Mouse (Mus musculus): ENCODE data around the gene Pde4d.

Gene Pde4d

GRCm38 (mm10) chr13:109914846-109915245, 1465.1 kb downstream of the Pde4d start:
- no peak for DNase-seq

GRCm38 (mm10) chr13:109915501-109915900, 1465.8 kb downstream of the Pde4d start:
- no peak for DNase-seq

- no peak for DNase-seq
Measured at GRCm38 (mm10) chr13:109915964-109916363, 1466.2 kb downstream of the Pde4d start.

GRCm38 (mm10) chr13:109917551-109917950, 1467.8 kb downstream of the Pde4d start:
- no peak for DNase-seq

GRCm38 (mm10) chr13:109918631-109919030, 1468.9 kb downstream of the Pde4d start:
- DNase-seq = no peak

- DNase-seq = no peak
Measured at GRCm38 (mm10) chr13:109920256-109920655, 1470.5 kb downstream of the Pde4d start.

DNA sequence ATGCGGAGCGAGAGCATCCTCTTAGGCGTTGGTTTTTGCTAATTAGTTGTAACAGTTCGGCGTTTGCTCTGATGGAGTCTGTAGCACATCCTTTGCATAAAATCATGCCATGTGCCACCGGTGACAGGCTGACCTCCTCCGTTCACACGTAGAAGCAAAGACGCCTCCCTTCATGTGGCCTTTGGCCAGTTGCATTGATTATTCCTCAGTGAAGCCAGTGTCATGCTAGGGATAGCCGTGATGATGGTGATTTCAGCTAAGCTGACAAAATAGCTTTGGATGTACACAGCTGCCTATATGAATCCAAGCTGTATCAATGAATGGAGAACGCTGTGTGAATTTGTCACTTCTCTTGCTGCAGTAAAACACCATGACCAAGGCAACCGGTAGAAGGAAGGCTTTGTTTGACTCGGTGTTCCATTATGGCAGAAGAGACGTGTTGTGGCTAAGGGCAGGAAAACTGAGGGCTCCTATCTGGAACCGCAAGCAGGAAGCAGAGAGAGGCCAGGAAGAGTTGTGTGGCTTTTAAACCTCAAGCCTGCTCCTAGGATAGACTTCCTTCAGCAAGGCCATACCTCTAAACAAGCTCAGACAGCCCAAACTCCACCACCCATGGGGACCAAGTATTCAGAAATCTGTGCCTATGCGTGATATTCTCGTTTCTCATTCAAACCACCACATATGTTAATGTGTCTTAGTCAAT, 1471.7 kb downstream of the Pde4d start:
- no peak for DNase-seq

GRCm38 (mm10) chr13:109922228-109922627, 1472.5 kb downstream of the Pde4d start:
- peak; percentile 66 to 75 for DNase-seq

GRCm38 (mm10) chr13:109922782-109923181, 1473.0 kb downstream of the Pde4d start:
- no peak for DNase-seq

- no peak for DNase-seq
Measured at GRCm38 (mm10) chr13:109924771-109925170, 1475.0 kb downstream of the Pde4d start.

GRCm38 (mm10) chr13:109926277-109926920, 1476.7 kb downstream of the Pde4d start:
- peak; percentile 23 to 29 for DNase-seq

GRCm38 (mm10) chr13:109927782-109928181, 1478.0 kb downstream of the Pde4d start:
- DNase-seq = no peak

DNA sequence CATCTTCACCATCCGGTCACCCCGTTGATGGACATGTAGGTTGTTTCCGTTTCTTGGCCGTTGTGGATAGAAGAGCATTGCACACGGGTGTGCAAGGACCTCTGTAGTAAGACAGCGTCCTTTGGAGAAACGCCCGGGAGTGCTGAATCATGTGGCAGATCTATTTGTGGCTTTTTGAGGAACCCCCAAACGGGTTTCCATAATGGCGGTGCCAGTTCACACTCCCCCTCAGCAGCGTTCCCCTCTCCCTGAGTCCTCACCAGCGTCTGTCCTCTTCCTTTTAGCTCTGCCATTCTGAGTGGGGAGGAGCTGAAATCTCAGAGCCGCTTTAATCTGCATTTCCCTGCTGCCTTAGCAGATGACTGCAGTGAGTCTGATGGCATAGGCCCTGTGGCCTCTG, 1482.9 kb downstream of the Pde4d start:
- DNase-seq = no peak

- DNase-seq = no peak
Measured at GRCm38 (mm10) chr13:109933554-109933953, 1483.8 kb downstream of the Pde4d start.

DNA sequence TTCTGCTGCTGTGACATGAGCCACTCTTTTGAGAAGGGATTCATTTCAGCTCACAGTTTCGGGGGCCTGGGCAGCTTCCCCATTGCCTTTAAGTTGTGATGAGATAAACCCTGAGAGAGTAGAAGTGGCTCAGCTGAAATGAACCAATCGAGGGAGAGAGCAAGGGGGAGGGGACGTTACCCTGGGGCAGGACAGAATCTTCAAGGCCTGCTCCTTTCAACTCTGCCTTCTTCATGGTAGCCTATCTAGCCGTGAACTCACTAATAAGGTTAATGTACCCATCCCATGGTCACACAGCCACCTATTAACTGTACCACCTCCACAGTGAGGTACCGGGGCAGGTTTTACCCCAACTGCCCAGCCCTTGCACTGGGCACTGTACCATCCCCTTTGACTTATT, 1487.1 kb downstream of the Pde4d start:
- DNase-seq = no peak

GRCm38 (mm10) chr13:109944822-109945551, 1495.2 kb downstream of the Pde4d start:
- DNase-seq = no peak

GRCm38 (mm10) chr13:109951466-109951865, 1501.7 kb downstream of the Pde4d start:
- no peak for DNase-seq

DNA sequence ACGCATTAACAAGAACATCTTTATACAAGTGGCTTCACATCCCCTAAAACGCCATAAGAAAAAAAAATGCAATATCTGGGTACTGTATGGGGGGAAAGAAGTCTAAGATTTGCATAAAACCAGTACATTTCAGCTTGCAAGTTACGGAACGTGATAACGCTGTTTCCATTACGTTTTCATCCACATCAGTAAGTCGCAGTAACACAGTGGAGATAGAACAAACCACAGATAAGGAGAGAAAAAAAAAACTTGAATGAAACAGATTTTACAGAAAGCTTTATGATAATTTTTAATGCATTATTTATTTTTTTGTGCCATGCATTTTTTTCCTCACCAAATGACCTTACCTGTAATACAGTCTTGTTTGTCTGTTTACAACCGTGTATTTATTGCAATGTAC, 1504.4 kb downstream of the Pde4d start:
- DNase-seq = no peak

GRCm38 (mm10) chr13:109957953-109958352, 1508.2 kb downstream of the Pde4d start:
- DNase-seq = no peak

DNA sequence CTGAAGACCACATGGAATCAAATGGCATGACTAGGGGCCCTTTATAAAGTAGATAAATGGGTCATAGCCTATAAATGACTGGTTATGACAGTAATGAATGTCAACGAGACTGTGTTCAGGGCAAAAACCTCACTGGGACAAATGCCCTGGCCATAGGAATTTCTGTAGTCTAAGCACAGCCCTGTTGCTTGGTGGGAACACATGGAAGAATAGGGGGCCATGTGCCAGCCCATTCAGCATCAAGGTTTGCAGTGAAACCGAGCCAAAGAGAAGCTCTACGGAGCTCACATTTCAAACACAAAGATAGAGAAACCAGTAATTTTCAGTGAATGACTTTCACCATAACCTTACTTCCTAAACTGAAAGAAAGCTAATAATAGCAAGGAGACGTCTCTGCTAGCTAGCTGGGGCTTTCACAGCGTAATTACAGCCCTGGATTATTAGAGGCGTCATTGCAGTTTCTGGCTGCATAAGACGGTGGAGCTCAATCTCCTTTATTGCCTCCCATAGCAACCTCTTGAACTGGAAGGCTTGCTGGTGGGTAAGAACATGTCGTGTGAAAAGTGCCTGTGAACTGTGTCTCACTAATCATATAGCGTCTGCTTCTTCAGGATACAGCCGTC, 1533.2 kb downstream of the Pde4d start:
- DNase-seq = no peak

GRCm38 (mm10) chr13:109985411-109985810, 1535.7 kb downstream of the Pde4d start:
- DNase-seq = no peak

GRCm38 (mm10) chr13:109985892-109986291, 1536.1 kb downstream of the Pde4d start:
- no peak for DNase-seq

- DNase-seq = no peak
Measured at GRCm38 (mm10) chr13:109992775-109993505, 1543.2 kb downstream of the Pde4d start.

All from B cell, adult 2 months (primary cell).